Mouse (Mus musculus) forebrain, embryonic 16.5 days (tissue): ENCODE results near the gene Fam50b. TPM values are rescaled to one million over a fixed set of nuclear protein-coding genes. Genes with fewer than 3 reads are reported as not detected.
A peak's percentile ranks its signal among the peaks of the same experiment; 100 is the strongest.

Experiments
- ATAC-seq: fragments of 200-750 bp; cut with Nextera tagmentation; 2 replicates; pipeline ENCODE4 v1.8.0; 2017; ENCODE audit warnings: mild to moderate bottlenecking, moderate library complexity
- H3K27ac ChIP-seq: fragments of 300-500 bp; sonication (generic); 2 replicates; pipeline ENCODE4 v1.5.1; 2014; ENCODE audit warnings: low read length, control low read depth
- H3K27me3 ChIP-seq: fragments of 300-500 bp; sonication (generic); replicated peaks from 2 replicates; pipeline ENCODE4 v1.6.1; 2014; ENCODE audit warnings: low read length; ENCODE audit not compliant: control insufficient read depth, insufficient read depth
- H3K36me3 ChIP-seq: fragments of 300-500 bp; sonication (generic); 2 replicates; pipeline ENCODE4 v1.6.1; 2014; ENCODE audit not compliant: control insufficient read depth, insufficient read depth
- H3K4me1 ChIP-seq: fragments of 300-500 bp; sonication (generic); replicated peaks from 2 replicates; pipeline ENCODE4 v1.6.1; 2014; ENCODE audit warnings: low read length; ENCODE audit not compliant: control insufficient read depth, insufficient read depth
- H3K4me2 ChIP-seq: fragments of 300-500 bp; sonication (generic); 2 replicates; pipeline ENCODE4 v1.6.1; 2014; ENCODE audit warnings: mild to moderate bottlenecking, low read length, control low read depth
- H3K4me3 ChIP-seq: fragments of 300-500 bp; sonication (generic); replicated peaks from 2 replicates; pipeline ENCODE4 v1.5.1; 2014; ENCODE audit warnings: mild to moderate bottlenecking, low read length, control low read depth
- H3K9ac ChIP-seq: fragments of 300-500 bp; sonication (generic); replicated peaks from 2 replicates; pipeline ENCODE4 v1.6.1; 2014; ENCODE audit warnings: low read depth, low read length, control low read depth
- H3K9me3 ChIP-seq: fragments of 300-500 bp; sonication (generic); 2 replicates; pipeline ENCODE4 v1.6.1; 2016; ENCODE audit warnings: low read length; ENCODE audit not compliant: control insufficient read depth
- whole genome bisulfite sequencing: fragments of 180-500 bp; shearing (Covaris S2); extraction: QIAGEN DNeasy Blood & Tissue Kit; methylation state at CpG from one replicate; pipeline ENCODE4 v1.1.7; 2014; 5-methylcytosine and 5-hydroxymethylcytosine counted together
- polyA plus RNA-seq: library from polyadenylated mRNA; unstranded; fragments of >200 nt; fragmentation: Nextera tagmentation; extraction: Ambion mirVana; gene quantifications from 2 replicates; pipeline ENCODE4 v1.2.1, GENCODE M21; 2015

Fam50b gene
- polyA plus RNA-seq, 1 experiment from 2014 or later, result not detected

DNA sequence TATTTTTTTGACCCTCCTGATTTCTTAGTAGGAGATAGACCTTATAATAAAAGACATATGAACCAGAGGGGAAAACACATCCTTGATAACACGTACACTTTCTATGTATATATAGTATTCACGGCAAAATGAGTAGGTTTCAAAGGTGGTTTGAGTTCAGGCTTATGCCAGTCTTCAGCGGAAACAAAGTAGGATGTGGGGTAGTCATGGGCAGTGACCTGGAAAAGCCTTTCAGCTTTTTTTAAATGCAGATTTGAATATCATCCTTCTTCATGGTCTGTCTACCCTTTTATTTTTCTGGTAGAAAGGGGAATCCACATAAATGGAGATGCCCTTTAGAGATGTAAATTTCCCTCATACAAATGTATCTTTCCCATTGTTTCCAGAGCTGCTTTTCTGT, 29.8 kb upstream of the Fam50b start:
- no peaks in the 10 kb centered on the region for H3K27me3 ChIP-seq
- no peaks in the 10 kb centered on the region for H3K4me1 ChIP-seq
- no peak overlapping the region for H3K4me3 ChIP-seq
- no peak overlapping the region for H3K4me2 ChIP-seq
- no peaks in the 10 kb centered on the region for H3K9me3 ChIP-seq
- no peak for ATAC-seq
- H3K27ac ChIP-seq, result no peak overlapping the region
- no peak overlapping the region for H3K9ac ChIP-seq
- WGBS, result 49% methylated on average over 3 of the region's 3 CpGs
- H3K36me3 ChIP-seq, result no peaks in the 10 kb centered on the region

DNA sequence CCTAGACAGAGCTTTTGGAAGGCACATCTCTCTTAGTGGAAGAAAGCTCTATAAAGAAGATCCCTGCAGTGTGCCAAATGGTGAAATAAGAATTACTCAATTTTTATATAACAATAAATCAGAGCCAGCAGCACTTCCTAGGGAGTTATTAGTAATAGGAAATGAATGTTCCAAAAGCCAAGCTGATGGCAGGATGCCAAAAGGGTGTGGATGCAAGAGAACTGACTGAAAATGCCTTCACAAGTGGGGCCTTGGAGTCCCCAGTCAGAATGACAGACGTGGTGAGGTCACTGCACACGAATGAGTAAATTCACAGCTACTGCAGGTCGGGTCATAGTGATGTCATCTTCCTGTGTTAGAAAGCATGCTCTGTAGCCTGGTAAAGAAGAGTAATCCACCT, 25.7 kb upstream of the Fam50b start:
- Histone ChIP-seq H3K4me1 (no peaks in the 10 kb centered on the region), H3K36me3 (no peaks in the 10 kb centered on the region), H3K27ac (no peak overlapping the region), H3K27me3 (no peaks in the 10 kb centered on the region), H3K4me2 (no peak overlapping the region), H3K9ac (no peak overlapping the region), H3K9me3 (no peaks in the 10 kb centered on the region), H3K4me3 (no peak overlapping the region)
- WGBS, result 45% methylated on average over 3 of the region's 3 CpGs
- no peak for ATAC-seq

DNA sequence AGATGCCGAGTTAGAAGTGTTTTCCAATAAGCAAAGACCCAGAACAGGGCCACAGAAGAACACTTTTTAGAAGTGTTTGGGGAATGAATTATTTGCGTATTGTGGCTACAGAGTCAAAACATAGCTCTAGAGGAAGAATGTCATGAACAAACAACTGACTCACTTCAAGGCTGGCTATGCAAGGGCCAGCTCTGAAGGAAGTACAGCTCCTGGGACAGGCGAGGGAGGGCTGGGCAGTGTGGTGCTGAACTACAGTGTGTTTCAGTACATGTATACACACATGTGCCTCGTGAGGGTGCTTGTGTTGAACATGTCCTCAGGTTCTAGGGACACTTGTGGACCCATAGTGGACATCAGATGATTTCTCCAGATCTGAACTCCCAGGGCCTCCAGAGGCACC, 25.1 kb upstream of the Fam50b start:
- H3K9ac ChIP-seq, result no peak overlapping the region
- WGBS, result 92% methylated on average over 4 of the region's 4 CpGs
- no peak for ATAC-seq
- H3K9me3 ChIP-seq, result no peaks in the 10 kb centered on the region
- H3K27me3 ChIP-seq, result no peaks in the 10 kb centered on the region
- no peak overlapping the region for H3K4me2 ChIP-seq
- H3K36me3 ChIP-seq, result no peaks in the 10 kb centered on the region
- no peaks in the 10 kb centered on the region for H3K4me1 ChIP-seq
- H3K4me3 ChIP-seq, result no peak overlapping the region
- no peak overlapping the region for H3K27ac ChIP-seq

DNA sequence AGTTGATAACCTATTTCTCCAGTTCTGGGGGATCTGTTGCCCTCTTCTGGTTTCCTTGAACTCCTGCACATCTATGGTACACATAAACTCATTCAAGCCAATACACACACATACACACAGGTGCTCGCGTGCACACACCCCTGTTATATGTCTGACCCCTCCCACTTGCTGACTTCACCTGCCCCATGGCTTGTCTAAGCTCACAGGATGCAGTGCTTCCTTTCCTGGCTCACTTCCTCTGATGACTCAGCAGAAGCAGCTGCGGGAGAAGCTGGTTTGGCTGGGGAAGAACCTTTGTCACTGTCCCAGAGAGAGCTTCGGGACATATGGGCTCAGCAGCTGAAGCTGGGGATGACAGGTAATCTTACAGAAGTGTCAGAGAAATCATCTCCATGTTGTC, 23.2 kb upstream of the Fam50b start:
- Histone ChIP-seq H3K4me3 (no peak overlapping the region), H3K27me3 (no peaks in the 10 kb centered on the region), H3K9ac (no peak overlapping the region), H3K36me3 (no peaks in the 10 kb centered on the region), H3K4me1 (no peaks in the 10 kb centered on the region), H3K4me2 (no peak overlapping the region), H3K9me3 (no peaks in the 10 kb centered on the region), H3K27ac (no peak overlapping the region)
- no peak for ATAC-seq
- 88% methylated on average over 4 of the region's 4 CpGs for WGBS

DNA sequence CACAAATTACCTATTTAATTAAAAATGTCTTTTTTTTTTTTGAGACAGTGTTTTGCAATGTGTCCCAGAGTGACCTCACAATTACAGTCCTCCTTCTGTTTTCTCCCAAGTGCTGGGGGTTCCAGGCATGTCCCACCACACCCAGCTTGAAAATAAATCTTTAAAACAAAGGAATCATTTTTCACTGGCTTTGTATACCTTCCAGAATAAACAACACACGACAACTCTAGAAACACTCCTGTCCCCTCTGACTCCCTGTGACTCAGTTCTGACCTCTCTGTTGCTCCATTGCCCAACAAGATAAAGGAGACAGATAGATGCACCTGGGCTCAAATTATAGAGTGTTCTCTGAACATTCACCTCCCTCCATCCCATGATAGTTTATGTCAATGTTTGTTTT, 21.8 kb upstream of the Fam50b start:
- Histone ChIP-seq H3K4me3 (no peak overlapping the region), H3K36me3 (no peaks in the 10 kb centered on the region), H3K27me3 (no peaks in the 10 kb centered on the region), H3K9ac (no peak overlapping the region), H3K27ac (no peak overlapping the region), H3K4me1 (no peaks in the 10 kb centered on the region), H3K9me3 (no peaks in the 10 kb centered on the region), H3K4me2 (no peak overlapping the region)
- ATAC-seq, result no peak
- 78% methylated on average over 1 of the region's 1 CpGs for WGBS

DNA sequence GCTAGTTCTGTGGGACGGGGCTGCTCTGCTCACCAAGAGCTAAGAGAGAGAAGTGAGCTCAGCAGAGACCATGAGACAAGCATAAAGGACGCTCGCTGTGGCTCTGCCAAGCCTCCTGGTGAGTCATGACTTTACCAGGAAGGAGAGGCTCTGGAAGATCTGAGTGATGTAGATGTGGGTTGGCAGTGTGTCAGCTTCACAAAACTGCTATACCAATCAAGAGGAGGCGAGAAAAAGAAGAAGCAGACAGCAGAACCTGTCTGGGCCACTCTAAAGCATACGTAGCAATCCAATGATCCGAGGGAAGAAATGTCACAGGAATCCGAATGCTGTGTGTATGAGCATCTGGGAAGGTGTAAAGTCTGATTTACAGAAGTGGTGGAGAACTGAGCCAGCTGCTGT, 19.2 kb upstream of the Fam50b start:
- Histone ChIP-seq H3K27ac (no peak overlapping the region), H3K4me3 (no peak overlapping the region), H3K9me3 (no peaks in the 10 kb centered on the region), H3K4me1 (no peaks in the 10 kb centered on the region), H3K9ac (no peak overlapping the region), H3K27me3 (no peaks in the 10 kb centered on the region), H3K36me3 (no peaks in the 10 kb centered on the region), H3K4me2 (no peak overlapping the region)
- 50% methylated on average over 7 of the region's 7 CpGs for WGBS
- ATAC-seq, result no peak

DNA sequence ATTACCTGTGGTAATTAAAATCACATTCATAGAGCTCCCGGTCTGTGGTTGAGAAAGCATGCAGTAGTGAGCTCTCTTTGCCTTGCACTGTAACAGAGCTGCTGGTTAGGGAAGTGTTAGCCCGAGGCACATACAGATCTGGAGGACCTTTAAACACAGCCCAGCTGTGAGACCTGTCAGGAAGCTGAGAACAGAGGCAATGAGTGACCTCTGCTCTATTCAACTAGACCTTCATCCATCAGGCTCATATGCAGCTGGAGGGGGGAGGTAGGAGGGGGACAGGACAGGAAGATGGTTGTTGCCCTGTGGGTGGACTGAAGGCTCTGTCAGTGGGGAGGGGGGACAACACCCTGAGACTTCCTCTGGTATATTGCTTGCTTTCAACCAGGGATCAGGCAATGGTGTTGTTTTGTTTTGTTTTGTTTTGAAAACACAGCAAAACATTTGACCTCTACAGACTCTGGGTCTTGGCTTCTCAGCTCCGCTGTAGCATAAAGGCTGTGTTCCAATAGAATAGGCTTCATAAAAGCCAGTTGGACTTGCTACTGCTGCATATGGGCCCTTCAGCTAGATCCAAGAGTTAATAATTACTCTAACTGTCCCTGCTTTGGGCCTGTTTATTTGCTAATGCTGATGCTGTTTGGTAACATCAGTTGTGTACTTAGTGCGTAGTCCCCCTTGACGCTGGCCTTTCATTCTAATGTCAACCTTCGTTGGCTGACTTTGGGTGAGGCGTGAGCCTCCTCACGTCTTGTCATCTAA, 9.6 kb upstream of the Fam50b start:
- no peak for ATAC-seq
- WGBS, result 87% methylated on average over 8 of the region's 8 CpGs
- Histone ChIP-seq H3K9ac (no peak overlapping the region), H3K4me1 (peaks cover 5% of the 10 kb centered on the region; the same call in 1 of the 2 replicates), H3K36me3 (no peaks in the 10 kb centered on the region), H3K4me2 (no peak overlapping the region), H3K27me3 (no peaks in the 10 kb centered on the region), H3K27ac (no peak overlapping the region), H3K9me3 (no peaks in the 10 kb centered on the region), H3K4me3 (no peak overlapping the region)

DNA sequence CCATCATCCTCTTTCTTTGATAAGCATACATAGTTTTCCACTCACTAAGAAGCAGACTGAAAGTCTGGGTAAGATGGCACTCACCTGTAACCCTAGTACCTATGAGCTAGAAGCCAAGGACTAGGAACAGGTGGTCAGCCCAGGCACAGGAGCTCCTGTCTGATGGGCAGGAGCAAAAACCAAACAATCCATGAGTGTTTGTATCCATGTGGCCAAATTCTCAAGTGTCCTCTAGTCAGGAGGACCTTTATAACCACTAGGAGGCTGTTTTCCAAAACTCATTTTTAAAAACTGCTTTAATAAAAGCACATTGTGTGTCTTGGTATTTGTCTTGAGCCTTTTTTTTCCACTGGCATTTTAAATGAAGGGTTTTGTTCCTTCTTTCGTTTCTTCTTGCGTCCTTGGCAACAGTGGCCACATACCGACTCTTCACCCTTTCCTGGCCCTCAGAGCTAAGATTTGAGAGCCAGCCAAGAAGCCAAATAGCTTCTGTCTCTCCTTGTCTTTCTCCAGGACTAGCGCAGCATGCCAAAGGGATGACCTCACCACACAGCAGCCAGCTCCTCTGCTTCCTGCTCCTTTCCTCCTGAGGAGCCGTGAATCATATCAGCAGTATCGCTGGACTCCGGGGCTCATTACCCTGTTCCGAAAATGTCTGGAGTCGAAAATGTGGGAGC, 8.7 kb upstream of the Fam50b start:
- peaks cover 5% of the 10 kb centered on the region; the same call in 1 of the 2 replicates for H3K4me1 ChIP-seq
- H3K9ac ChIP-seq, result no peak overlapping the region
- no peaks in the 10 kb centered on the region for H3K9me3 ChIP-seq
- H3K27ac ChIP-seq, result no peak overlapping the region
- H3K4me2 ChIP-seq, result no peak overlapping the region
- H3K36me3 ChIP-seq, result no peaks in the 10 kb centered on the region
- 45% methylated on average over 9 of the region's 9 CpGs for WGBS
- H3K4me3 ChIP-seq, result no peak overlapping the region
- 0 out of 2 replicates have a peak, but pooled peaks have one; percentile 18 for ATAC-seq
- H3K27me3 ChIP-seq, result no peaks in the 10 kb centered on the region

DNA sequence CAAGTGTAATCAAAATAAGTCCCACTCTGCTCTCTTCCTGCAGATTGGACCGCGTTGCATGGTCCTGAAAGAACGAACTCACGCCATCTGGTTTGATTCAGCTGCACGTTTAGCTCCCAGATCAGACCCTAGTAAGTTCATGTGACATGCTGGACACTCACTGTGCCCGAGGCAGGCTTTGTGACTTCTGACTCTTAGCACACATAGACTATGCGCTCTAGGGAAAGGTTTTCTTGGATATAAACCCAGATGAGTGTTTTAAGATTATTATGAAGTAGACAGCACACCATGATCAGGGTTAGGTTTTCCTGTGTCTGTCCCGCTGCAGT, 8.2 kb upstream of the Fam50b start:
- ATAC-seq, result no peak
- H3K27ac ChIP-seq, result no peak overlapping the region
- H3K4me1 ChIP-seq, result peaks cover 5% of the 10 kb centered on the region; the same call in 1 of the 2 replicates
- H3K27me3 ChIP-seq, result no peaks in the 10 kb centered on the region
- no peak overlapping the region for H3K4me3 ChIP-seq
- H3K36me3 ChIP-seq, result no peaks in the 10 kb centered on the region
- H3K9ac ChIP-seq, result no peak overlapping the region
- no peak overlapping the region for H3K4me2 ChIP-seq
- 80% methylated on average over 8 of the region's 8 CpGs for WGBS
- no peaks in the 10 kb centered on the region for H3K9me3 ChIP-seq
